Mouse (Mus musculus) brown adipose tissue, adult 24 weeks (tissue): ENCODE data around the gene Thsd7a. TPM values are rescaled to one million over a fixed set of nuclear protein-coding genes. Genes with fewer than 3 reads are reported as not detected.

ENCODE experiments used
- H3K27ac ChIP-seq: fragments of 200-500 bp; replicated peaks from 2 replicates; pipeline ENCODE4 v1.5.1; 2012; ENCODE audit warnings: low read depth, mild to moderate bottlenecking, low read length
- H3K4me1 ChIP-seq: fragments of 200-500 bp; 2 replicates; pipeline ENCODE4 v1.6.1; 2012; ENCODE audit warnings: low read length, mixed read lengths; ENCODE audit not compliant: control insufficient read depth, insufficient read depth, insufficient read length
- H3K4me3 ChIP-seq: fragments of 200-500 bp; 2 replicates; pipeline ENCODE4 v1.5.1; 2012; ENCODE audit warnings: low read depth, mild to moderate bottlenecking, low read length, moderate library complexity; ENCODE audit not compliant: insufficient read depth
- polyA plus RNA-seq: library from polyadenylated mRNA; stranded (reverse); fragments of >200 nt; gene quantifications from 2 replicates; pipeline ENCODE4 v1.2.4, GENCODE M21; 2012; ENCODE audit not compliant: missing spikeins, insufficient read depth, insufficient read length

The Thsd7a gene
- polyA plus RNA-seq, 1 experiment: 1.5 TPM

DNA sequence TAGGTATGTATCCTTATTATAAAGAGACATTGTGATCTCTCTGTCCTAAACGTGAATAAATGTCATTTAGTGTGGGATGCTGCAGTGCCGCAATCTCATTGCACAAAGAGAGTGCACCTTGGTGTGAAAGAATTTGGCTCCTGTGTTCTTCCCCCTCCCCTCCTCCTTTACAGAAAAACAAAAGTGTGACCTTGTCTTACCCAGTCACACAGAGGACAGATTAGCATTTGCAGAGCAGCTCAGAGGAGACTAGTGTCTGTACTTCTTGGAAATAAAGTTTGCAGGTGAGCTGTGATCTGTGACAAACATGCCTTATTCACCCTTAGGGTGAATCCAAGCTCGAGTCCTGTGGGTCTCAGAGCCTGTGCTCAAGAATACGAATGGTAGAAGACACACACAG, 332.2 kb downstream of the Thsd7a start:
- Histone ChIP-seq H3K4me3 (no peak overlapping the region), H3K4me1 (no peaks in the 10 kb centered on the region), H3K27ac (no peak overlapping the region)

DNA sequence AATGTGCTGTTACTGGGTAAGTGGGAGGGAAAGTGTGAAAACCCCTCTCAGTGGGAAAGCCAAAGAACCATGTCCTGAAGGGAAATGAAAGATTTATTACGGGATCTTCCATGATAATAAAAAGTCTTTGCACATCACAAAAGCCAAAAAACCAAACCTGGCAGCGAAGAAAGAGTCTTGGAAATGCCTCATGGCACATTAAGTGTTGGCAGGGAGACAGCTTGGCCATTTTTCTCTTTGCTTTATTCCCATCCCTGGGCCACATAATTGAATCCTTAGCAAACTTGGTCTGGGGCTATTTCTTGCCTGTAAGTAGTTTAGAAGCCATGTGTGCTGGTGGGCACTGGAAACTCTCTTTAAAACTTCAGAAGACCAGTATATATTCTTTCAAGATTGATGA, 344.8 kb downstream of the Thsd7a start:
- Histone ChIP-seq H3K4me1 (no peaks in the 10 kb centered on the region), H3K27ac (no peak overlapping the region), H3K4me3 (no peak overlapping the region)

DNA sequence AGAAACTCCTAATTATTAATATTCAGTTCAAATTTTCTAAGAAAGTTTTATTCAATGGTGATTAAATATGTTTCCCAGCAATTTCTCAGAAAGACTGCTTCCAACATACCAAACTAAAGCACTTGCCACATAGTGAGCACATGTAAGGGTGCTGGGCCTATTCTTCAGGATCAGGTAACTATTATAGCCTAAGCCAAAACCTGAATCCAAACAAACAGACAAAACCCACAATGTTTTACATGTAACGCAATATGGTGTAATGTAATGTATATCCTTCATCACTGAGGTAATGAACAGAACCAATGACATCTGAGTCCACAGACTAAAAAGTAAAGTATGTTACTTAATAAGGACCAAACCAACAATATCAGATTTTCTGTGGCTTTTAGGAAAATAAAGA, 346.2 kb downstream of the Thsd7a start:
- H3K4me1 ChIP-seq: no peaks in the 10 kb centered on the region
- no peak overlapping the region for H3K4me3 ChIP-seq
- H3K27ac ChIP-seq: no peak overlapping the region

DNA sequence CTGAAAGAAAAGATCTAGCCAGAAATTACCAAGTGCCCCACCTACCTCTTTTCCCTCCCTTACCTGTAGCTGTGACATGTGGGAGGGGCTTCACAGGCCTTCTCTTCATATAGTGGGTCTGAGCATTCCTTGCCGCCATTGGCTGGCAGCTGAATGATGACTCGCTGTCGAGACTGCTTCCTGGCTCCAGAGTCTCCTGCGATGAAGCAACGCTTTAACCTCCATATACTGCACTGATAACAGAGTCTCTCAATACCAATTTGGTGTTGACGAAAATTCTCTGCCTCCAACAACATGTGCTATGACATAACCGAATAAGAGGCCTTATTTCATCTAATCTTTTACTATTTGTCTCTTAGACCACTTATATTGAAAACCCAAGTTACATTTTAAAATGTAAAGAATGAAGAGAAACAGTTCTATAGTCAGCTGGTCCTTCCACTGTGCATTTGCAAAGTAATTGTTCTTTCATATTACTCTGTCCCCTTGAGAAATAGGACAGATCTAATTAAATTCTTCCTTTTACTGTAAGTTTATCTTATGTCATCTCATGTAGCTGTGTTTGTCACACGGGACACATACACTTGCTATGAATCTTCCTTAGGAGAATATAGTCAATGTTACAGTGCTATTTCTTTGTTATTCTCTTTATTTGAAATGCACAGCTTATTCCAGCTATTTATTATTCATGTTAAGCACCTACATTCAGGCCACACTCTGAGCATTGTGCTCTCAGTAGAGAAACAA, 351.3 kb downstream of the Thsd7a start:
- H3K27ac ChIP-seq: no peak overlapping the region
- no peak overlapping the region for H3K4me3 ChIP-seq
- H3K4me1 ChIP-seq: no peaks in the 10 kb centered on the region

DNA sequence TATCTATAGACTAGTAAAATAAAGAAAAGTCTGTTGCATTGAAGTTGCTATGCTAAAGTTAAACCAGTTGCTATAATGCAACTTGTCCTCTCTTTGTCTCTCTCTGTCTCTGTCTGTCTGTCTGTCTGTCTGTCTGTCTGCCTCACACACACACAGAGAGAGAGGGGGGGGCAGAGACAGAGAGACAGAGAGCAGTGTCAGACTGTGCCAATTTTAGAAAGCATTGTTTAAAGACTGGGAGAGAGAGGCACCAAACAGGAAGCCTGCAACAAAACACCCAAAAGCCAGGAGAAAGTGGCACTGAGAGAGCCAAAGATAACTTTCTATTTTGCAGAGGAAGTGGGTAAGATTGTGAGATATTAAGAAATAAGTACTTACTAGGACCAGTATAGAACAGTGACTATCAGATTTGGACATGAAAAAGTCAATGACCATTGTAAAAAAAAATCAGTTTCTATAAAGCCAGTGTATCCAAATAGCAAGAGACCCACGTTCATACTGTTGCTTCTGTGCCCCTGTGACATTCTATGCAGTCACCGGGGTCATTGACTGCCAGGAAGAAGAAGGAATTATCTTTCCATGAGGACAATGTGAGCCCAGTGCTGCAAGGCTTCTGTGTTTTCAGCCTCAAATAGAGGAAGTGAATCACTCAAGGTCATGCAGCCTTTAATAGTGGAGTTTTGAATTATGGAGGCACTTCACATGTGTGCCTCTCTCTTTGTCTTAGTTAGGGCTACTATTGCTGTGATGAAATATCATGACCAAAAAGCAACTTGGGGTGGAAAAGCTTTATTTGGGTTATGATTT, 355.4 kb downstream of the Thsd7a start:
- Histone ChIP-seq H3K27ac (no peak overlapping the region), H3K4me1 (no peaks in the 10 kb centered on the region), H3K4me3 (no peak overlapping the region)

DNA sequence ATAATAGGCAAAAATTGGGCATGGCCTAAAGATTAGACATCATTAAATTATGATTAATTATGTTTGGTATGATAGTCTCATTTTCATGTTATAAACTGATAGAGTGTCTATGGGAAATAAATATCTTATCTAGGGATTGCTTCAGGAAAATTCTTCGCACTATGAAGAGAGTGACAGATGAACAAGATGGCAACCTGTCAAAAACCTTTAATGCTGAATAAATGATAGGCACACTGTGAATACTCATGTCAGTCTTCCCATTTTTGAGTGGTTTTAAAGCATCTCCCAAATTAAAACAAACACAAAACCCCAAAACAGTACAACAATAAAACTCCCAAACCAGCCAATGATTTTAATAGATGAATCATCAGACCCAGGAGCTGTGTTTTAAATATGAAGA, 362.5 kb downstream of the Thsd7a start:
- no peaks in the 10 kb centered on the region for H3K4me1 ChIP-seq
- no peak overlapping the region for H3K4me3 ChIP-seq
- H3K27ac ChIP-seq: no peak overlapping the region

DNA sequence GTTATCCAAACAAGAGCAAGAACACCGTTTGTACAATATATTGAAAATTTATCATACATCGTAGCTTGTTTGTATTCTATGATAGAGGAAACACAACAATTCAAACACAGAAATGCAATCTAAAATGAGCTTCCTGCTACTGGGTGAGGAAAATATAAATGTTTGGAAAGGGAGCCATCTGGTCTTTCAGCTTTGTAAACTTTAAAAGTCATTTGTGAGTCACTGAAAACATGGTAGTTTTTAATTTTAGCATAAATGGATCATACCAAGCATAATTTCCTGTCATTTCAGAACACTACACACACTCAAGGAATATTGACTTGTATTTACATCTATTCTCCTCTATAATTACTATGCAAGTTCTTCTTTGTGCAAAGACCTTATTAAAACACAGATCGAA, 363.6 kb downstream of the Thsd7a start:
- no peak overlapping the region for H3K27ac ChIP-seq
- H3K4me3 ChIP-seq: no peak overlapping the region

DNA sequence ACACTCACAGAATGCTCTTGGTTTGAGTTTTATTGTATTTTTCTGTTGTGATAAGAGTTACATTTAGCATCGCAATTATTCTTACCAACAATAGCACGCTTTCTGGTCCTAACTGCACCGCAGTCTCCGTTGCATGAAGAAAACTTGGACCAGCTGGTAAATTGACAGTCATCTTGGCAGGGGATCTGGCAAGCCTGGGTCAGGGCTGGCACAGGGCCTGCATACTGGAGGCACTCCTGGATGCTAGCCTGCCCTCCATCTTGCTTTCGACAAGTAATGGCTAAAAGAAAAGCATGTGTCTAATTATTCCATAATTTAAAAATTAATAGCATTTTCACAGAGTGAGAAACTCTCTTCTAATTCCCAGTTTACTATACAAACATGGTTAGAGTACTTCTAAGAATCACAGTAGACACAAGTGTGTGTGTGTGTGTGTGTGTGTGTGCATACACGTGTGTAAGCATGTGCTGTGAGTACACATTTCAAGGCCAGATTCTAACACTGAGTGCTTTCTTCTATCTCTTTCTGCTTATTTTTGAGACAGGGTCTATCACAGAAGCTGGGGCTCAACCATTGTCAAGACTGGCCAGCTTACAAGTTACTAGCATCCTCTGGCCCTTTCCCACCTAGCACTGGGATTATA, 368.0 kb downstream of the Thsd7a start:
- no peak overlapping the region for H3K27ac ChIP-seq
- no peak overlapping the region for H3K4me3 ChIP-seq
- H3K4me1 ChIP-seq: no peaks in the 10 kb centered on the region

More for the DNA sequence above, 363.6 kb downstream of the Thsd7a start:
- no peaks in the 10 kb centered on the region for H3K4me1 ChIP-seq

DNA sequence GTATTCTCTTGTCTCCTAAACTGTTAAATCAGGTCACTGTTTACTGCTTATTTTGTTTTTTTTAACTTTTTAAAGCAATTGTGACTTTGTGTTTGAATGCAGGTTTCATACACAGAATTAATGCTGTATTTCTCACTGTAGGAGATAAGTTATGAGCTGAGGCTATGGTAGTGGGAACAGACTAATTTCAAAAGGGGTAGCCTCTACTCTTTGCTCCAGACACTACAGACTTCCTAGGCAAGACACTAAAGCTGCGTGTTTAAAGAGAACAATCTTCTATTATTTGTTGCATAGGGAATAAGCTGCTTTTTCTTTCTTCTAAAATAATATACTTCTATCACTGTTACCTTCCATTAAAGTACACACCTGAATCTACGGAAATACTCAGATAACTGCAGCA, 368.5 kb downstream of the Thsd7a start:
- no peak overlapping the region for H3K4me3 ChIP-seq
- H3K27ac ChIP-seq: no peak overlapping the region
- H3K4me1 ChIP-seq: no peaks in the 10 kb centered on the region

DNA sequence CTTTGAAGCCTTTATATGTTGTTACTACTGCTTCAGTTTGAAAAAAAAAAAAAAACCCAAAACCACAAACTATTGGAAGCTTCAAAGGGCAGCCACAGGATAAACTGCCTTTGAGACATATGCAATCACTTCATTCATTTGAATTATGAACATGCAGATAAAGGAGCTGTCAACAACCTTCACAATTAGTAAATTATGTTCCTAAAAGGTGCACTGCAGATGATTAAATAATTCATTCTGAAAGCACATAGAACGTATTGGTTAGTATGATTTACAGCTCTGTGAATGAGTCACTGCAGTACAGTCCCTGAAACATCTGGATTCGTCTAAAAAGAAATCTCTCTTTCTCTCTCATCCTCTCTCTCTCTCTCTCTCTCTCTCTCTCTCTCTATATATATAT, 390.5 kb downstream of the Thsd7a start:
- Histone ChIP-seq H3K27ac (no peak overlapping the region), H3K4me3 (no peak overlapping the region), H3K4me1 (no peaks in the 10 kb centered on the region)

DNA sequence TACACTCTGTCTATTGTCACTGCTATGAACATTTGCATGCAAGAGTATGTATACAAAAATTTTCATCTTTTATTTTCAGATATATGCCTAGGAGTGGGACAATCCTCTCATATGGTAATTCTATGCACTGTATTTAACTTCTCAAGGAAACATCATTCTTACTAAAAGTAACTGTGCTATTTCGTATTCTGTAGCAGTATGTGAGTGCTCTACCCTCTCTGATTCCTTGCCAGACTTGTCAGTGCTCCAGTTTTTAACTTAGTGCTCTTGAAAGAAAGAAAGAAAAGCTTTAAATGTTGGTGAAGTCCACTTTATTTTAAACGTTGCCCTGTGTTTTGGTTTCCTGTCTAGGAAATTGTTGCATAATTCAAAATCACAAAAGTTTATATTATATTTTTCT, 395.6 kb downstream of the Thsd7a start:
- H3K4me1 ChIP-seq: no peaks in the 10 kb centered on the region
- no peak overlapping the region for H3K27ac ChIP-seq
- H3K4me3 ChIP-seq: no peak overlapping the region

DNA sequence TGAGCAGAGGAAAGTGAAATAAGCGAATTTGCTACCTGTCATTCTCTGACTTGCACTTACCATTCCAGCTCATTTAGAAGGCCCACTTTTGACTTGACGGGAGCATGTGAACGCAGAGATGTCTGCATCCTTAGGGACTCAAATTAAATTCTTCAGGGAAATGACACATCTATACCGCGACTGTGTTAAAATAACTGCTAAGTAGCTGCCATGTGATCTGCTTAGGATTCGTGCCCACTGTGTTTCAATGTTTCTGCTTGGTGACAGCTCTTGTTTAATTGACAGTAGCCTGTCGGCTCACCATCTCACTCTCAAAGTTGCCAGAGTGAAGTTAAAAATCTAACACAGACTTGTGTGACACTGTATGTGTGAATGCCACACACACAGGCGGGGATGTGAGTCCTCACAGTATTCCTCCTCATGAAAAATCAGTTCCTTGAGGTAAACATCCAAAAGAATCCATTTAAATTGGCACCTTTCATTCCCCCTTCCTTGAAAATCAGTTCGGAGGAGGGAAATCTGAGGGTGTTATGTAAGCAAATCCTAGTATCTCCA, 397.0 kb downstream of the Thsd7a start:
- Histone ChIP-seq H3K4me1 (no peaks in the 10 kb centered on the region), H3K27ac (no peak overlapping the region), H3K4me3 (no peak overlapping the region)

DNA sequence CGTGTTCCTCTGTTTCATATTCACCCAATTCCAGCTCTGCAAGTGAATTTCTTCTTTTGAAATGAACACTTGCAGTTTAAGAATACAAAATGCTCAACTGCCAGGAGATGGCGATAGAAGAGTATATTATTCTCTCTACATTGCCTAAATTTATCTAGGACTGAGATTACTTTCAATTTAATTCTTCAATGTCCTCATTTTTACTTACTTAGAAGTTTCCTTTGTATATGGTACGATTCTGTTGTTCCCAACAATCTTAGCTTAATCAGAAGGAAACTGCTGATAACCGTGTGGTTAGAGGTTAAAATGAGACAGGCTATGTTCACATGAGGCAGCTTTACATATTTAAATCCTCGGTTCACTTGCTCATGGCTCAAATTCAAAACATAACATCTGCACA, 398.5 kb downstream of the Thsd7a start:
- no peak overlapping the region for H3K27ac ChIP-seq
- H3K4me3 ChIP-seq: no peak overlapping the region

DNA sequence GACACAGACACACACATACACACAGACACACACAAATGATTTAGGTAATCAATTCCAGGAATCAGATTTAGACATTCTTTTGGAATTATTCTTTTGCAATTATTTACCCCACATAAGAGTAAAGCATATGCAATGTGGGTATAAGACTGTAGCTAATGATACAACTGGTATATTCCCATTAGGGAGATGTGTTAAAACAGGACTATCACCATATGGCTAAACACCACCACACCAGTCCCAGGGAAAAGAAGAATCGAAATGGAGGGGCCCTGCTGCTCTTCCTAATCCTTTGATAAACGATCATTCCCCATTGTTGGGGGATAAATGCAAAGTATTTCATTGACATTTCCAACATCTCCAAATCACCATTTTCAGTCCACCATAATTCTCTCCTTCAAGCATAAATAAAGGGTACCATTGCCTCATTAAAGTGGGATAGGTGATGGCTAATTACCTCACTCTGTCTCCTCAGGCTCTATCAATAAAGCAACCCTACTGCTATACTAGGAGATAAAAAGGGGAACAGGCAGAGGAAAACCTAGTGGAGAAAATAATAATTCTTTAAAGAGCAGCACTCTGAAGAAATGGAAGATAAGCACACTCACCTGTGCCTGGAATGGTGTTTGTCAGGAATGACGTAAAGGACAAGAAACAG, 400.0 kb downstream of the Thsd7a start:
- no peaks in the 10 kb centered on the region for H3K4me1 ChIP-seq
- H3K27ac ChIP-seq: no peak overlapping the region
- H3K4me3 ChIP-seq: no peak overlapping the region

More for the DNA sequence above, 398.5 kb downstream of the Thsd7a start:
- no peaks in the 10 kb centered on the region for H3K4me1 ChIP-seq

DNA sequence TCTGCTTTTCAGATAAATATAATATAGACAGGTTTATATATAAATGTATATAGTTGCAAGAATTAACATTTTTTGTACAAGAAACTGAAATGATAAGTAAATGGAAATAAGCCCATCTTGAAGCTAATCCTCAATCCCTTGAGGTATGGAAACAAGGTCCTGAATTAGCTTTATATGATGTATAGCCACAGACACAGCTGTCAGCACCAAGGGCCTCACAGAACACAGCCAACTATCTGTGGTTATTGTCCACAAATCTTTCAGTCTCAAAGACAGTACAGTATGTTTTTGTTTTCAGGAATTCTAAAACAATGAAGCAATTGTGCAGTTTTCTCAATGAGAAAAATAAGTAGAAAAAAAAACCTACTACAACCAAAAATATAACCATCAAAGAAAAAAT, 400.5 kb downstream of the Thsd7a start:
- Histone ChIP-seq H3K4me3 (no peak overlapping the region), H3K27ac (no peak overlapping the region), H3K4me1 (no peaks in the 10 kb centered on the region)
